Mouse (Mus musculus) testis, adult 2 months (tissue): ENCODE results near the gene Ehmt1.

Experiments
- CTCF ChIP-seq: fragments of 200-500 bp; IDR thresholded peaks from 2 replicates; pipeline ENCODE4 v1.5.1; 2012; ENCODE audit warnings: low read depth, mild to moderate bottlenecking, inconsistent platforms, low read length, moderate library complexity; ENCODE audit not compliant: control insufficient read depth, insufficient read depth, insufficient replicate concordance
- POLR2A ChIP-seq: fragments of 200-500 bp; IDR thresholded peaks from 2 replicates; pipeline ENCODE4 v1.6.1; 2012; ENCODE audit warnings: low read depth, mild to moderate bottlenecking, inconsistent platforms, low read length, moderate library complexity; ENCODE audit not compliant: control insufficient read depth

DNA sequence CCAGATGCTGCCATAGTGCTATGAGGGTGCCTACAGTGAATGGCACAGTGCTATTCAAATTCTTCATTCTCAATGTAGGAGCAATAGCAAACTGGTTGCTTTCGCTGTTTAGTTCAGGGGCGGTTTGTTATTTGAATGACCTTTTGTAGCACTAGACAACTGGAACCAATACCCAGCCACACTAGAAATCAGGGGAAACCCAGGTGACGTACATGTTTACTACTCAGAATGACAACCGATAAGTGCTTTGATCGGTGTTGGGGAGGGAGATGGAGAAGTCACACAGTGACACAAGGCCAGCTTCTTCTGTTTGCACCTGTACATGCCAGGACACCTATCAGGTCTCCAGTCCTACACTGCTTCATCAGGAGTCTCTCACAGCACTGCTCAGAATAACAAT, 10.2 kb upstream of the Ehmt1 start:
- no peak for TF ChIP-seq CTCF
- no peak for TF ChIP-seq POLR2A
